Mouse (Mus musculus): Measurements from ENCODE around the gene Cryba4.

The Cryba4 gene

DNA sequence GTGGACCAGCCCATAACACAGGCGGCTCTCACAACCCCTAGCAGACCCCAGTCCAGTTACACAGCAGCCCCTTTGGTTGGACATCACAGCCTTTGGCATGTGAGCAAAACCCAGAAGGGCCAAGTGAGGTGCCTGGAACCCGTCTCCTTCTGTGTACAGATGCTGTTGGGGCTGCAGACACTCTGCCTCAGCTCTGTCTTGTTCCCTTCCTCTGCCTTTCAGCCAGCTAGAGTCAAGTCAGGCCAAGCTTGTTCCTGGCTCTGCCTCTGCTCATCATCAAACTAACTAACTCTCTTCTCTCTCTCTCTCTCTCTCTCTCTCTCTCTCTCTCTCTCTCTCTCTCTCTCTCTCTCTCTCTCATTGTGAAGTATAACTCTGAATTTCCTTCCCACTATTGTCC is 15.7 kb downstream of the Cryba4 start:
- DNase-seq: no peak

DNA sequence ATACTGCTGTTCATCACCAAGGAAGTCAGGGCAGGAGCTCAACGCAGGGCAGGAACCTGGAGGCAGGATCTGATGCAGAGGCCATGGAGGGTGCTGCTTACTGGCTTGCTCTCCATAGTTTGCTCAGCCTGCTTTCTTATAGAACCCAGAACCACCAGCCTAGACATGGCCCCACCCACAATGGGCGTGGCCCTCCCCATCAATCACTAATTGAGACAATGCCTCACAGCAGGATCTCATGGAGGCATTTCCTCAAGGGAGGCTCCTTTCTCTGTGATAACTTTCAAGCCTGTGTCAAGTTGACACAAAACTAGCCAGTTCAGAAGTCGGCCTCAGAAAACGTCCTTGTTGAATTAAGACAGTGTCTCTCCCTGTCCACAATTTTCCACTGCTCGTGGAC is 16.5 kb downstream of the Cryba4 start:
- DNase-seq: no peak

DNA sequence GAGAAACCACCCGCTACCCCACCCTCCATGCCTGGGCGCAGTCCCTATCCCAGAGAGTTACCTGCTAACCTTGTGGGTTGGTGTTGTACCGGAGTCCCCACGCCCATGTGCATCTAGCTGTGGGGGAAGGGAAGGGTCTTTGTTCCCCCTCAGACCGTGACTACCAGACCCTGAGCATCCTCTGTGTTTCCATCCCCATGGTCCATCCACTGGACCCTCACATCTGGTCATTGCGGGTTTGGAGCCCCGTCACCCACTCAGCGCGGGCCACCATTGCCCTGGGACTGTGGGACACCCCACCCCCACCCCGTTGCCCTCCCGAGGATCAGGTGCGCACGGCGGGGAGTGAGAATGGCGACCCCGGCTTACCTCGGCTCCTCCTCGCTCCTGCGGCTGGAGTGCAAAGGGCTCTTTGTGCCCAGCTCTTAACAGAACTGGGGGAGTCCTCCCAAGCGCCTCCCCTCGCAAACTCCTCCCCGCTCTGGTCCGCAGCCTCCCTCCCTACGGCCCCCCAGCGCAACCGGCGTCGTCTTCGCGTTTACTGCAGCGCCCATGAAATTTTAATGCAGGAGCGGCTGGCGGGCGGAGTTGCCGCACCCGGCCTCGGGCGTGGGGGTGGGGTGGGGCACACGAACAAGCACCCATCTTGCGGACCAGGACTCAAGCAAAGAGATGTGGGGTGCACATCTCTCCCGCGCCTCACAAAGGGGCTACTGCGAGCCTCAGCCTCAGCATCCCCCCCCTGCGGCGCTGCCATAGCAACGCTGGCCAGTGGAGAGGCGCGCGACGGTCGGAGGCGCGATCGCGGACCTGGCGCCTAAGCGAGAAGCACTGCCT is 23.9 kb downstream of the Cryba4 start:
- peak in 1 of 2 experiments; percentile 49 for DNase-seq

GRCm38 (mm10) chr5:112227898-112228239 is 24.4 kb downstream of the Cryba4 start:
- DNase-seq: no peak

DNA sequence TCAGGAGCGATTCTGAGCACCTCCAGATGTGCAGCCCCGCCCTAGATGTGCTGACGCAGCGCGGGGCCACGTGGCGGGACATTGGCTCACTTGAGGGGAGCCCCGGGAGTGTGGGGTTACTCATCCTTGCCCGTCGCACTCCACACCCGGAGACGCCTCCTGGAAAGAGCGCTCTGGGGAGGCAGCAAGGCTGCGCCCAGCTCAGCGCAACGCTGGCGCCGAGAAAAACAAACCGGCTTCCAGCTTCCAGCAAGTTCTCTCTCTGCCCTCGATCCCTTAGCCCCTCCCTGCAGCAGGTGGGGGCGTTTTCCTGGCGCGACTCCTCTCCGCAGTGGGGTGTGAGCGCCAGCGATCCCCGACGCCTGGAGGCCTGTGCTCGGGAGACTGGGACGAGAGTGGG is 25.0 kb downstream of the Cryba4 start:
- peak in 1 of 2 experiments; percentile 36 for DNase-seq

DNA sequence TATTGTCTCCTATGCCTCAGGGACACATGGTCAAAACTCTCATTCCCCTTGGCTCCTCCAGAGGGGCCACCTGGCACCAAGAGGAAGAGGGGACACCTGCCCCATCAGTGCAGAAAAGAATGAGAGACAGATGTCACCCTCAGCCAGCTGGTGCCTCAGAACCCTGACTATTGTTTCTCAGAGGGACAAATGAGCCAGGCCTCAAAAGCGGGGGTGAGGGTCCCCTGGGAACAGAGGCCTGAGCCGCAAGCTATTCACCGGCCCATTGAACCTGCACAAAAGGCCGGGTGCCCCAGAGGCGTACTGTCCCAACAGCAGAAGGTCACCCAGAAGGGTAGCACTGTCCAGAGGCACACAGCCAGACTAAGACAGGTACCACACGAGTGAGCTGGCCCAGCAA is 26.7 kb downstream of the Cryba4 start:
- DNase-seq: no peak

- DNase-seq: no peak
These were observed 32.1 kb downstream of the Cryba4 start for GRCm38 (mm10) chr5:112220203-112220602.

DNA sequence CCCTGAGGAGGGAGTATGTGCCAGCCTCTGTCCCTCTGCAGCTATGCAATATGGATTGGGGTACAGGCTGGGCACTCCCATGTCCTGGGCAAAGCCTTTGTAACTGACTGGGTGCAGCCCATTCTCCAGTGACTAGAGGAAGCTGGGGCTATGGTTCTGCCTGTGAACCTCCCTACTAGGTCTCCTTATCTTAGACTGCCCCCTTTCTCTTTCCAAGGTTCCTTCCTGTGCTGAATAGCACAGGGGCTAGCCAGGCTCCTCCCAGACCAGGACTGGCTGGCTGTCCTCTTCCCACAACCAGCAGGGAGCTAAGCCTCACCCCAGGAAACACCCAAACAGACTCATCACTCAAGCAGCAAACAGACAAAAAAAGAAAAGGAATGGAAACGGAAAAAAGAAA is 32.9 kb downstream of the Cryba4 start:
- DNase-seq: no peak

DNA sequence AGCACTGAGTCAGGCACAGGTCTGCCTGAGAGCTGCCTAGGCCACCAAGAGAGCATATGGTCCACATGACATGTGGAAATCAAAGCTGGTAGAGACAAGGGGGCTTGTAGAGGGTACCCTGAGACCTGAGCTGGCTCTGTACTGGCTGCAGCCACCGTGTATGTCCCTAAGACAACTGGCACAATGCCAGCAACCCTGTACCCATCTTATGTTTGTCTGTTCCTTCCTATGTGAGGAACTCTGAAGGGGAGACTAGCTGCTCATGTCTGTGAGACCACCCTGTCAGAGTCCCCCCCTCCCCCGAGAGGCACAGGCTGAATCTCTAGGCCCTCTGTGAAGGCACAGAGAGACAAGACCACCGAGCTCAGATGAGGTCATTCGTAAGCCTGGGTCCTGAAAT is 33.6 kb downstream of the Cryba4 start:
- DNase-seq: no peak

GRCm38 (mm10) chr5:112217031-112217430 is 35.3 kb downstream of the Cryba4 start:
- DNase-seq: no peak

DNA sequence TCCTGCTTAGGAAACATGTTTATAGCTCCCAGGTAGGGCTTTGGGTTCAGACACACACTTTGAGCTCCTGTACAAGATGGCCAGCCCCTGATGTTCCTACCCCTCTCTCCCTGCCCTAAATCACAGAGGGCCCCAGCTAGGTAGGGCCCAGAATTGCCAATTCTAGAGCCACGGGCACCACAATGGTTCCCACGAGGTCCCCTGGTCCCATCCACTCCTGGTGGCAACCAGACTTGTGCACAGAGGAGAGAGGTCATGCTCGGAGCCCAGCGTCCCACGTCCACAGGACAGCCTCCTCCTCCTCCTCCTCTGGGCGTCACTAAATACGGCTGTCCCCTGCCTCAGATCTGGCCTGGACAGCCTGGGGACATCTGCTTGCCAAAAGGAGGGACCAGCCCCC is 36.0 kb downstream of the Cryba4 start:
- no peak for DNase-seq

DNA sequence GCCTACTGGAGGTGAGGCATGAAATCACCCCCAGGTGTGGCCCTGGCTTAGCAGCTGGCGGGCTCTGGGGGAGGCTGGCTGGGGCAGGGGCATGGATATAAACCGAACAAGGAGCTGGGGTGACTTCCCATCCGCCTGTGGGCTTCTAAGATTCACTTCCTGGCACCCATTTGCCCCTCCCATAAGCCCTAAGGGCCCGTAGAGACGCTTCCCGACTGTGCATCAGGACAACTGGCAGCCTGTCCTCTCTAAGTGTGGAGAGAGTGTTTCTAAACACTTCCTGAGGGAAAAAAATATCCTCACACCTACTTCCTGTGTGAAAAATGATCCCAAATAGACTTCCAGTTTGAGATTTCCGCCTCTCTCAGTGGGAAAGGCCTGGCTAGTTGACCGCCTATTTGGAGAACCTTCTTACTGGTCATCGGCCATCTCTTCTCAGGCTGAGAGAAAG is 36.5 kb downstream of the Cryba4 start:
- peak; percentile 44 to 51 for DNase-seq

GRCm38 (mm10) chr5:112215291-112215751 is 37.0 kb downstream of the Cryba4 start:
- peak in 1 of 2 experiments; percentile 34 for DNase-seq

DNA sequence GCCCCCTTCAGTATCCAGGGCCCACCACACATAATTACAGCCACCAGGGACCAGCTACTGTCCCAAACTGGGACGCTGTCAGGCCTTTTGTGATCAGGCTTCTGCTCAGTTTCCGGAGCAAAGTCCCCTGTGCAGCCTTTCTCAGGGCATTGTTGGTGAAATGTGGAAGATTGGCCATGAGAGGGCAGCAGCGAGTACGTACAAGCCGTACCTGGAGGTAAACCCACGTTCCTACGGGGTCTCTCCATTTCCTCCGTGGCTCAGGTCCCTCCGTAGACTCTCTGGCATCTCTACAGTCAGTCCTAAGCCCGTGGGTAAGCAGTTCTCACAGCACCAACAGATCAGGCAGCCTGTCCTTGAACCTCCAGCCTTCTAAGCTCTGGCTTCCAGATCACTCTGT is 37.9 kb downstream of the Cryba4 start:
- DNase-seq: peak; percentile 83 to 86

DNA sequence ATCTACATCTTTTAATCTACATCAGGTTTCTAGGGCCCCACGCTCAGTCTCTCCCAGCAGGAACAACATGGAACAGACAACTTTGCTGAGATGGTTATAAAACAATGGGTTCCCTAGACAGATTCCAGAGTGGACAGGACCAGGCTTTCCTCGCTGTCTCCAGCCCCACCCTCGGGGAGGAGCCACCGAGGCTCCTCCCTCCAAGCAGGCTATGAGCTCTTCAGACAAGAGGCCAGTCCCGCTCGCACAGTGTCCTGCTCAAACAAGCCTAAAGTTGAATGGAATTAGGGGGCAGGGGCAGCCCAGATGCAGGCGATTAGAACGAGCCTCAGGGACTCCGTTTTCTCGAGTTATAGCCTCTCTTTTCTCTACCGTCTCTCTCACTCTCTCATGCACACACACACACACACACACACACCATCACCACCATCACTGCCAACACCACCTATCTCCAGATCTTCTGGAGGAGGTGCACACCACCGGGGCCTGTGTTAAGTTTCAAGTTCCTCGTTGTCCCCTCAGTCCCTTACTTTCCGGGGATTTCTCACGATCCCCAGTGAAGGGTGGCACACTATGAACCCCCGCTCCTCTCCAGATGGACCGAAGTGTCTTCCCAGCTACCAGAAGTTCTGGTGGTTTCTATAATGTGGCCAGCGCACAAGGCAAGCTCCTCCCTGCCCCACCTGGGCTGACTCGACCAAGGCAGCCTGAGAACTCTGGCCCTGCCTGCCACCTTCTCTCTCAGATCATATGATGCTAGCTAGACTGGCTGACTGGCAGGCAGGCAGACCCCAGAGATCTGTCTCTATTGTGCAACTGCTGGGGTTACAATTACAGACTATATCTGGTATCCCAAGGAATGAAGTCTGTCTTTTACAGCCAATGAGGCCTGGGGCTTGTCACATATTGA is 38.7 kb downstream of the Cryba4 start:
- DNase-seq: peak; percentile 37 to 43

- no peak for DNase-seq
These were observed 39.5 kb downstream of the Cryba4 start for GRCm38 (mm10) chr5:112212711-112213264.

DNA sequence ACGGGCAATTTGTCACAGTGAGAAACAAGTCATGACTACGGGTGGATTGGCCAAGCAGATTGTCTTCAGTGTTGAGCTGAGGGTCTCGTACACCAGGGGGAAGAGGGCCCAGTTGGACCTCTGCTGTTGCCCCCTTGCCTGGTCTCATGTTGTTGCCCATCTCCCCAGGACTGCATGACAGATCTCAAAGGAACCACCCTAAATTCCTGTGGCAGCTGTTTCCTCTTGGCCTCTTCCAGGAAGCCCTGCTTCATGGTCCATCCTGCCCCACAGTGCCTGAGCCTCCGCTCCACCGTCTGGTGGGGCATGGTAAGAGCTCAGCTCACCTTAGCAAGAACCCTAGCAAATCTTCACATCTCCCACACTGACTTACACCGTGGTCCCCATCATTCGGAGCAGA is 40.4 kb downstream of the Cryba4 start:
- no peak for DNase-seq

GRCm38 (mm10) chr5:112210104-112210503 is 42.2 kb downstream of the Cryba4 start:
- peak; percentile 79 to 80 for DNase-seq

GRCm38 (mm10) chr5:112208321-112208720 is 44.0 kb downstream of the Cryba4 start:
- DNase-seq: peak in 1 of 2 experiments; percentile 32

DNA sequence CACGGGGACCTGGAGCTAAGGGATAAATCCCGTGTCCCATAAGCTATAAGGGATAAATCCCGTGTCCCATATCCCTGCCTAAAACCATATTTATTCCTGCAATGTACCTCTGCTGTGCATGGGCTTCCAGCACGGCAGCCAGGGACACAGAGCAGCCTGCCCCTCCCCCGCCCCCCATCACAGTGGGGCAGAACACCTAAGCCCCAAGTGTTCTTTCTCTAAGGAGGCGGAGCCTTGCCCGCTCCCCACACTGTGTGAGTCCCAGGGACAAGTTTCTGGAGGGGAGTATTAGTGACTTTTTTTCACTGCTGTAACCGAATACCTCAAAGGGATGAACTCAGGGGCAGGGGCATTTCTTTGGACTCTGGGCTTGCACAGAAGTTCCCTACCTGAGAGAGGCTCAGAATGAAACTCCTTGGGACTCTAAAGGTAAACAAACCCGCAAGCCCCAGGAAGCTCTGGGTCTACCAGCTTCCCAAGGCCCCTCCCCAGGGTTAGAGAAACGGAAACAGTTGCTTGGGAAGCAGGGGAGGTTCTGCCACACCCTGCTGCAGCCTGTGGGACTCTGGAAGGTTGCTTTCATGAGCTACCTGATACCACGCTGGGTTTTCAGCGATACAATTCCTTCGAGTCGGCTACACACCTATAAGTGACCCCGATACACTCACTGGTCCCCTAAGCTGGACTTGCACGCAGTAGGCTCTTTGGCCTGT is 45.6 kb downstream of the Cryba4 start:
- no peak for DNase-seq

DNA sequence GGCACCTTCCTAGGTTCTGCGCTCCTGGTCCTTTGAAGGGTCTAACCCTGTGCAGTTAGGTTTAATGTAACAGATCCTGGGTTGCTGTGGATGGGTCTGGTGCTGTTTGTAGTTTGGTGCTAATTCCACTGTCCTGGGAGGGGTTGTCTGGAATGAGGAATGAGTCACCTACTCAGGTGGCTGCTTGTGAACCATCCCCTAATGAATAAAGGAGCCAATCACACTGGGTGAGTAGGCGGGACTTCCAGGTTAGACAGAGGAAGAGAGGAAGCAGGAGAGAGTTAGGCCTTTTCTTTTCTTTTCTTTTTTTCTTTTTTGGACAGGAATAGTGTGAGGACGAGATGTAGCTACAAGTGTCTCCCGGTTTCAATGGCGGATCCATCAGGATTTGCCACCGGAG is 52.7 kb downstream of the Cryba4 start:
- DNase-seq: no peak
